Mouse (Mus musculus): Measurements from ENCODE around the gene Nudcd3. TPM values are rescaled to one million over a fixed set of nuclear protein-coding genes. Genes with fewer than 3 reads are reported as not detected.

Nudcd3 gene
- total and polyA plus RNA-seq, 3 experiments = 30.7 to 82.2 (median 35.6) TPM

DNA sequence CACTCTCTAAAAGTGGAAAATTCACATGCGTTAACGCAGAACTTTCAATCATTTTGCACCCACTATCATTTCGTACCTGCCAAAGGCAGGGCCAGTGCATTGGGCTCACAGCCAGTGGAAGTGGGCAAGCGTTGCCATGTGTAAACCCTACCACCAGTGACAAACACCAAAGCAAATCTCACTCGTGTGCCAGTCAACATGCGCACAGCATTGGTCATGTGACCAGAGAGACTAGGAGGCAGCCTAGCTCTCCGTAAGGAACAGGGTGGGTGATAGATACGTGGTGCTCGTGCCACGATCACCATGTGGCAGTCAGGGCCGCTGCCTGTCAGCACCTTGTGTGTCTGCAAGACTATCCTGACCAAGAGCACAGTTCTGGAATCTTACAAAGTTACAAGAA is 137.9 kb downstream of the Nudcd3 start:
- Histone ChIP-seq H3K27ac (ENCODE audit: insufficient read depth, low read depth) (no peak overlapping the region), H3K79me2 (replicated peaks; ENCODE audit: control insufficient read depth, extremely low read depth, insufficient read depth, poor library complexity, severe bottlenecking) (no peaks in the 10 kb centered on the region), H3K4me3 (replicated peaks in 1 of 3; ENCODE audit: low read depth in 2 of 3, low read length in 2 of 3, poor library complexity in 1 of 3) (no peak overlapping the region), H3K27me3 (replicated peaks) (peaks cover 7% of the 10 kb centered on the region), H3K4me1 (ENCODE audit: control insufficient read depth in 1 of 2, insufficient read depth in 2 of 2) (0 out of 4 replicates have a peak, but pooled peaks cover 0 to 4% of the 10 kb centered on the region in 2 experiments), H3K4me2 (ENCODE audit: insufficient read depth, low read depth, poor library complexity, severe bottlenecking) (no peak overlapping the region), H3K36me3 (replicated peaks in 1 of 2; ENCODE audit: control insufficient read depth in 1 of 2, insufficient read depth in 1 of 2, low read length in 1 of 2) (no peaks in the 10 kb centered on the region), H3K9me3 (replicated peaks; ENCODE audit: low read length) (peaks cover 19% of the 10 kb centered on the region), H3K9ac (ENCODE audit: insufficient read depth, low read depth) (no peak overlapping the region)
- in situ Hi-C loops (cut with MboI; ENCODE audit: low pct_ligation_motif_present, low pct_unique_long_range_greater_than_20kb, low sequenced_read_pairs) (no loop called here), dilution Hi-C loops (cut with MboI; ENCODE audit: extremely low pct_ligation_motif_present, extremely low pct_unique_long_range_greater_than_20kb, low sequenced_read_pairs) (no loop called here)
- TF ChIP-seq EP300 (IDR thresholded peaks at IDR 0.05; ENCODE audit: low read length) = no peak
- no peak for DNase-seq (ENCODE audit: extremely low read depth)

DNA sequence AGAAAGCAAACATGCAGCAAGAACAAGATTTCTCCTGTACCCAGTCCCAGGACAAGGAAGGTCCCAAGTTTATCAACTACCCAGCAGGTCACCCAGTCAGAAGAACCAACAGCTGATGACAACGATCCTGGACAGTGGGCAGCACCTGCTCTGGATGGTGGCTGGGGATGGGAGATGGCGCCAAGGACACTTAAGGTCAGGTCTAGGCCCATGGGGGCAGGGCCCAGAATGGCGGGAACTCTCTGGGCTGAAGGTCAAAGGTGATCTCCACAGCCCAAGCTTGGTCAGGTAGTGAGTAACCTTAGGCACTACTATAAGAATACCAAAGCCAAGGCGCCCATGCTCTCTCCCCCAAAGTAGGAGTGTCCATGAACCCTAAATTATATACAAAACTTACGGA is 138.3 kb downstream of the Nudcd3 start:
- no peak overlapping the region for H3K4me2 ChIP-seq (ENCODE audit: insufficient read depth, low read depth, poor library complexity, severe bottlenecking)
- H3K27me3 ChIP-seq (replicated peaks) = peaks cover 7% of the 10 kb centered on the region
- in situ Hi-C loops (cut with MboI; ENCODE audit: low pct_ligation_motif_present, low pct_unique_long_range_greater_than_20kb, low sequenced_read_pairs) = no loop called here
- H3K9me3 ChIP-seq (replicated peaks; ENCODE audit: low read length) = peaks cover 14% of the 10 kb centered on the region
- H3K4me3 ChIP-seq (replicated peaks in 1 of 3; ENCODE audit: low read depth in 2 of 3, low read length in 2 of 3, poor library complexity in 1 of 3) = no peak overlapping the region
- dilution Hi-C loops (cut with MboI; ENCODE audit: extremely low pct_ligation_motif_present, extremely low pct_unique_long_range_greater_than_20kb, low sequenced_read_pairs) = no loop called here
- no peak overlapping the region for H3K9ac ChIP-seq (ENCODE audit: insufficient read depth, low read depth)
- no peak overlapping the region for H3K27ac ChIP-seq (ENCODE audit: insufficient read depth, low read depth)
- H3K4me1 ChIP-seq (ENCODE audit: control insufficient read depth in 1 of 2, insufficient read depth in 2 of 2) = peaks cover 0 to 5% of the 10 kb centered on the region in 2 experiments; a peak in 2 of 4 replicates
- DNase-seq (ENCODE audit: extremely low read depth) = no peak
- H3K36me3 ChIP-seq (replicated peaks in 1 of 2; ENCODE audit: control insufficient read depth in 1 of 2, insufficient read depth in 1 of 2, low read length in 1 of 2) = no peaks in the 10 kb centered on the region
- no peak for TF ChIP-seq POLR2AphosphoS2 (IDR thresholded peaks at IDR 0.05; ENCODE audit: low read depth, low read length)
- no peak for TF ChIP-seq GABPA (IDR thresholded peaks at IDR 0.05; ENCODE audit: insufficient replicate concordance, low read depth, low read length)
- TF ChIP-seq CHD2 (IDR thresholded peaks at IDR 0.05; ENCODE audit: low read length) = no peak
- no peak for TF ChIP-seq POLR2A (IDR thresholded peaks at IDR 0.05; ENCODE audit: low read depth, low read length)
- TF ChIP-seq ETS1 (conservative IDR thresholded peaks at IDR 0.05; ENCODE audit: low read depth, low read length) = no peak
- TF ChIP-seq MYC (IDR thresholded peaks at IDR 0.05; ENCODE audit: low read depth, low read length) = no peak
- no peak for TF ChIP-seq EP300 (IDR thresholded peaks at IDR 0.05; ENCODE audit: low read length)
- no peak for TF ChIP-seq RCOR1 (conservative IDR thresholded peaks at IDR 0.05; ENCODE audit: low read depth, low read length)
- TF ChIP-seq PAX5 (IDR thresholded peaks at IDR 0.05; ENCODE audit: low read length) = no peak
- no peak for TF ChIP-seq MAX (IDR thresholded peaks at IDR 0.05; ENCODE audit: low read length)
- no peak for TF ChIP-seq USF1 (IDR thresholded peaks at IDR 0.05; ENCODE audit: low read depth, low read length)
- no peak for TF ChIP-seq KAT2A (IDR thresholded peaks at IDR 0.05; ENCODE audit: insufficient replicate concordance, low read length)
- no peaks in the 10 kb centered on the region for H3K79me2 ChIP-seq (replicated peaks; ENCODE audit: control insufficient read depth, extremely low read depth, insufficient read depth, poor library complexity, severe bottlenecking)

GRCm38 (mm10) chr11:6059162-6059561 is 141.1 kb downstream of the Nudcd3 start:
- in situ Hi-C loops (cut with MboI; ENCODE audit: low pct_ligation_motif_present, low pct_unique_long_range_greater_than_20kb, low sequenced_read_pairs) = loop anchor here (10.0 kb wide), 1 partner anchor 206 kb away; the partner anchor contains the start of gene Ddx56
- dilution Hi-C loops (cut with MboI; ENCODE audit: extremely low pct_ligation_motif_present, extremely low pct_unique_long_range_greater_than_20kb, low sequenced_read_pairs) = no loop called here

More at GRCm38 (mm10) chr11:6059162-6059561, 141.1 kb downstream of the Nudcd3 start:
- H3K79me2 ChIP-seq (replicated peaks; ENCODE audit: control insufficient read depth, extremely low read depth, insufficient read depth, poor library complexity, severe bottlenecking) = no peaks in the 10 kb centered on the region
- H3K9me3 ChIP-seq (replicated peaks; ENCODE audit: low read length) = no peaks in the 10 kb centered on the region
- no peak overlapping the region for H3K27ac ChIP-seq (ENCODE audit: insufficient read depth, low read depth)
- no peak for TF ChIP-seq POLR2AphosphoS2 (IDR thresholded peaks at IDR 0.05; ENCODE audit: low read depth, low read length)
- H3K27me3 ChIP-seq (replicated peaks) = peaks cover 16% of the 10 kb centered on the region
- no peak overlapping the region for H3K4me3 ChIP-seq (replicated peaks in 1 of 3; ENCODE audit: low read depth in 2 of 3, low read length in 2 of 3, poor library complexity in 1 of 3)
- no peak for DNase-seq (ENCODE audit: extremely low read depth)
- peaks cover 3 to 7% of the 10 kb centered on the region in 2 experiments for H3K4me1 ChIP-seq (ENCODE audit: control insufficient read depth in 1 of 2, insufficient read depth in 2 of 2)
- no peak overlapping the region for H3K4me2 ChIP-seq (ENCODE audit: insufficient read depth, low read depth, poor library complexity, severe bottlenecking)
- no peaks in the 10 kb centered on the region for H3K36me3 ChIP-seq (replicated peaks in 1 of 2; ENCODE audit: control insufficient read depth in 1 of 2, insufficient read depth in 1 of 2, low read length in 1 of 2)
- no peak overlapping the region for H3K9ac ChIP-seq (ENCODE audit: insufficient read depth, low read depth)

Other genes with a start within 250 kb of the Nudcd3 start
- gene Ykt6, start 244.7 kb downstream of the Nudcd3 start, total RNA-seq (2012; rRNA removed) = 79.8 and 103 TPM in 2 replicates
- gene Ykt6, start 244.7 kb downstream of the Nudcd3 start, total RNA-seq (2014; rRNA removed) = 95.1 and 95.8 TPM in 2 replicates
- 117 and 121 TPM in 2 replicates for gene Ykt6, start 244.7 kb downstream of the Nudcd3 start, polyA plus RNA-seq (2012; ENCODE audit: insufficient read length, low read depth)
- gene Camk2b, start 134.1 kb downstream of the Nudcd3 start, total RNA-seq (2012; rRNA removed) = 0.08 and 0.50 TPM in 2 replicates
- gene Camk2b, start 134.1 kb downstream of the Nudcd3 start, total RNA-seq (2014; rRNA removed) = 0.11 and 0.19 TPM in 2 replicates
- gene Camk2b, start 134.1 kb downstream of the Nudcd3 start, polyA plus RNA-seq (2012; ENCODE audit: insufficient read length, low read depth) = 0.25 and 0.26 TPM in 2 replicates
- gene A730071L15Rik, start 386 bp downstream of the Nudcd3 start, total RNA-seq (2012; rRNA removed) = 0.42 and 0.46 TPM in 2 replicates
- gene A730071L15Rik, start 386 bp downstream of the Nudcd3 start, total RNA-seq (2014; rRNA removed) = not detected in 2 replicates
- gene A730071L15Rik, start 386 bp downstream of the Nudcd3 start, polyA plus RNA-seq (2012; ENCODE audit: insufficient read length, low read depth) = not detected in 2 replicates
- not detected in 2 replicates for gene Npc1l1, start 29.7 kb upstream of the Nudcd3 start, total RNA-seq (2012; rRNA removed)
- 0.05 TPM in 1 of 2 replicates, not detected in the other for gene Npc1l1, start 29.7 kb upstream of the Nudcd3 start, total RNA-seq (2014; rRNA removed)
- gene Npc1l1, start 29.7 kb upstream of the Nudcd3 start, polyA plus RNA-seq (2012; ENCODE audit: insufficient read length, low read depth) = 0.05 and 0.09 TPM in 2 replicates
- gene Ddx56, start 67.4 kb upstream of the Nudcd3 start, total RNA-seq (2012; rRNA removed) = 163 and 206 TPM in 2 replicates
- 247 and 274 TPM in 2 replicates for gene Ddx56, start 67.4 kb upstream of the Nudcd3 start, total RNA-seq (2014; rRNA removed)
- gene Ddx56, start 67.4 kb upstream of the Nudcd3 start, polyA plus RNA-seq (2012; ENCODE audit: insufficient read length, low read depth) = 196 and 200 TPM in 2 replicates
- 44.8 and 54.1 TPM in 2 replicates for gene Tmed4, start 74.5 kb upstream of the Nudcd3 start, total RNA-seq (2012; rRNA removed)
- gene Tmed4, start 74.5 kb upstream of the Nudcd3 start, total RNA-seq (2014; rRNA removed) = 50.6 and 52.2 TPM in 2 replicates
- gene Tmed4, start 74.5 kb upstream of the Nudcd3 start, polyA plus RNA-seq (2012; ENCODE audit: insufficient read length, low read depth) = 52.3 and 59.9 TPM in 2 replicates
- 120 TPM in 2 replicates for gene Ogdh, start 91.2 kb upstream of the Nudcd3 start, total RNA-seq (2012; rRNA removed)
- 43.7 and 47.1 TPM in 2 replicates for gene Ogdh, start 91.2 kb upstream of the Nudcd3 start, total RNA-seq (2014; rRNA removed)
- 157 and 173 TPM in 2 replicates for gene Ogdh, start 91.2 kb upstream of the Nudcd3 start, polyA plus RNA-seq (2012; ENCODE audit: insufficient read length, low read depth)
- 33.1 and 46.3 TPM in 2 replicates for gene Zmiz2, start 188.7 kb upstream of the Nudcd3 start, total RNA-seq (2012; rRNA removed)
- gene Zmiz2, start 188.7 kb upstream of the Nudcd3 start, total RNA-seq (2014; rRNA removed) = 8.5 and 10.6 TPM in 2 replicates
- gene Zmiz2, start 188.7 kb upstream of the Nudcd3 start, polyA plus RNA-seq (2012; ENCODE audit: insufficient read length, low read depth) = 197 and 238 TPM in 2 replicates
- 8,867 and 10,240 TPM in 2 replicates for gene Ppia, start 215.0 kb upstream of the Nudcd3 start, total RNA-seq (2012; rRNA removed)
- 9,428 and 9,904 TPM in 2 replicates for gene Ppia, start 215.0 kb upstream of the Nudcd3 start, total RNA-seq (2014; rRNA removed)
- 5,045 and 5,764 TPM in 2 replicates for gene Ppia, start 215.0 kb upstream of the Nudcd3 start, polyA plus RNA-seq (2012; ENCODE audit: insufficient read length, low read depth)
- gene H2afv, start 244.0 kb upstream of the Nudcd3 start, total RNA-seq (2012; rRNA removed) = 51.4 and 73.2 TPM in 2 replicates
- 37.8 and 46.6 TPM in 2 replicates for gene H2afv, start 244.0 kb upstream of the Nudcd3 start, total RNA-seq (2014; rRNA removed)
- gene H2afv, start 244.0 kb upstream of the Nudcd3 start, polyA plus RNA-seq (2012; ENCODE audit: insufficient read length, low read depth) = 63.7 and 67.6 TPM in 2 replicates